Mouse (Mus musculus): ENCODE data around the gene Dlx6.

DNA sequence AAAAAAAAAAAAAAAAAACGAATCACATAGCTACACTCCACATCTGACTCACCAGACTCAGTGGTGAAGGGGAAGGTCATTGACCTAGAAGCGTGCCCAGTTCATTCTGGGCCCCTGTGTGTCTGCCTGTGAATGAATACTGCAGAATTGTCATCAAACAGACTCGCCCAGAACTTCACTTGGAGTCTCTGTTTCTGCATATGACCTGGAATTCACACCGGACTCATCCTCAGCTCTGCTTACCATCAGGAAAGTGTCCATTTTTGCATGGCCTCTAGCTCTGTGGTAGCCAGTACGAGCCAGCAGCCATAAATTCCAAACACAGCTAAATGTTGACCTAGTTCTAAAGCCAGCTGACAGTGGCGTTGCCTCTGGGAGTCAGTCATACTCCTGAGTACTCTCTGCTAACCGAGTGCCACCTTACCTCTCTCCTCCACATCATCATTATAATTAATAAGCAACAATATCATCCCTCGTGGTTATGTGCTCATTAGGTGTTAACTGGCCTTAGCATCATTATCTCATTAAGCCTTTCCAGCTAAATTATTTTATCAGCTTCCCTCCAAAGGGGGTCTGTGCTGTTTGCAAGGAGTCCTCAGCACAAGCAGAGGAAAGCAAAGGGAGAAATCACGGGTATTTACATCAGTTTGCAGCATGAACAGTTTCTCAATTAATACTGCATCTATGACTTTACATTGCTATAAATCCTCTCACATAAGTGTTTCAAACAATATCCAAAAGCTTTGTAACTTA lies 44.9 kb upstream of the Dlx6 start:
- TF ChIP-seq CTCF (IDR thresholded peaks at IDR 0.05; ENCODE audit: control insufficient read depth, insufficient read depth, insufficient read length) (no peak), USF1 (IDR thresholded peaks at IDR 0.05; ENCODE audit: low read depth) (no peak), FOSL1 (IDR thresholded peaks at IDR 0.05; ENCODE audit: insufficient read depth, low read length, poor library complexity, severe bottlenecking) (no peak), MAX (IDR thresholded peaks at IDR 0.05) (no peak), MYOG (IDR thresholded peaks at IDR 0.05; ENCODE audit: control insufficient read depth, extremely low read depth, insufficient read length) (no peak), MYOD1 (IDR thresholded peaks at IDR 0.05; ENCODE audit: control insufficient read depth, insufficient read length, low read depth) (no peak)
